Mouse (Mus musculus) myocyte (in vitro differentiated cells): ENCODE measurements at regions not wholly inside any gene's neighbourhood (a gene's known extent, or its start where the extent isn't known, plus 50 kb on each side); places are given as distances from the start of the nearest gene placed in this dataset.

Source experiments
- H3K27me3 ChIP-seq: one replicate; pipeline ENCODE4 v1.6.1; 2011; ENCODE audit not compliant: control insufficient read depth, insufficient read depth, insufficient read length
- H3K36me3 ChIP-seq: one replicate; pipeline ENCODE4 v1.6.1; 2011; ENCODE audit not compliant: control insufficient read depth, insufficient read depth
- H3K4me2 ChIP-seq: one replicate; pipeline ENCODE4 v1.6.1; 2011; ENCODE audit warnings: low read depth, control low read depth
- H3K4me3 ChIP-seq: one replicate; pipeline ENCODE4 v1.5.1; 2011; ENCODE audit warnings: mild to moderate bottlenecking, control low read depth, moderate library complexity
- H3K79me2 ChIP-seq: one replicate; pipeline ENCODE4 v1.6.1; 2011; ENCODE audit not compliant: control insufficient read depth, insufficient read depth
- H3ac ChIP-seq: one replicate; pipeline ENCODE4 v1.6.1; 2011; ENCODE audit not compliant: control insufficient read depth, insufficient read length
- CEBPB ChIP-seq: IDR thresholded peaks from 2 replicates; pipeline ENCODE4 v1.6.1; 2011; ENCODE audit warnings: mild to moderate bottlenecking, moderate library complexity; ENCODE audit not compliant: poor library complexity, insufficient read depth, severe bottlenecking
- E2F4 ChIP-seq: IDR thresholded peaks from one replicate; pipeline ENCODE4 v1.6.1; 2011; ENCODE audit warnings: mild to moderate bottlenecking, control low read depth, moderate library complexity; ENCODE audit not compliant: insufficient read depth
- MAX ChIP-seq: IDR thresholded peaks from one replicate; pipeline ENCODE4 v1.6.1; 2011; ENCODE audit warnings: low read depth, mild to moderate bottlenecking, control low read depth
- MYOD1 ChIP-seq, 3 experiments: IDR thresholded peaks; one replicate each; pipeline ENCODE4 v1.6.1; 2011; ENCODE audit warnings: control low read depth in 2 of 3, low read depth in 2 of 3, mild to moderate bottlenecking in 2 of 3, moderate library complexity in 1 of 3; ENCODE audit not compliant: insufficient read length in 2 of 3, control insufficient read depth in 1 of 3
- MYOG ChIP-seq, 3 experiments: IDR thresholded peaks; one replicate each; pipeline ENCODE4 v1.6.1; 2011; ENCODE audit warnings: control low read depth in 2 of 3, low read depth in 2 of 3, mild to moderate bottlenecking in 2 of 3; ENCODE audit not compliant: insufficient read length in 2 of 3, control insufficient read depth in 1 of 3, insufficient read depth in 1 of 3
- POLR2A ChIP-seq: IDR thresholded peaks from one replicate; pipeline ENCODE4 v1.6.1; 2011; ENCODE audit warnings: low read depth, mild to moderate bottlenecking, control low read depth, moderate library complexity; ENCODE audit not compliant: insufficient read length
- POLR2AphosphoS2 ChIP-seq: IDR thresholded peaks from one replicate; pipeline ENCODE4 v1.6.1; 2011; ENCODE audit warnings: low read depth, control low read depth; ENCODE audit not compliant: insufficient read length
- REST ChIP-seq: IDR thresholded peaks from one replicate; pipeline ENCODE4 v1.6.1; 2011; ENCODE audit warnings: mild to moderate bottlenecking, control low read depth, moderate library complexity; ENCODE audit not compliant: insufficient read depth, insufficient read length
- SRF ChIP-seq: IDR thresholded peaks from one replicate; pipeline ENCODE4 v1.6.1; 2011; ENCODE audit warnings: low read depth; ENCODE audit not compliant: control insufficient read depth, insufficient read length
- TCF12 ChIP-seq: IDR thresholded peaks from one replicate; pipeline ENCODE4 v1.6.1; 2011; ENCODE audit warnings: mild to moderate bottlenecking, control low read depth; ENCODE audit not compliant: poor library complexity, insufficient read depth, severe bottlenecking
- TCF3 ChIP-seq: IDR thresholded peaks from one replicate; pipeline ENCODE4 v1.6.1; 2011; ENCODE audit warnings: low read depth, control low read depth; ENCODE audit not compliant: insufficient read length
- USF1 ChIP-seq: IDR thresholded peaks from one replicate; pipeline ENCODE4 v1.6.1; 2011; ENCODE audit warnings: low read depth, mild to moderate bottlenecking, control low read depth, moderate library complexity

GRCm38 (mm10) chr3:143495389-143495788 is 613.6 kb upstream of the Pkn2 start:
- H3K4me3 ChIP-seq = no peak overlapping the region
- no peaks in the 10 kb centered on the region for H3K36me3 ChIP-seq
- no peaks in the 10 kb centered on the region for H3K27me3 ChIP-seq
- no peak overlapping the region for H3ac ChIP-seq
- no peak for TF ChIP-seq MYOG (IDR thresholded peaks at IDR 0.05; ENCODE audit: control insufficient read depth in 1 of 3, insufficient read depth in 1 of 3, insufficient read length in 2 of 3, low read depth in 2 of 3)
- H3K79me2 ChIP-seq = no peaks in the 10 kb centered on the region
- H3K4me2 ChIP-seq = no peak overlapping the region

- Histone ChIP-seq H3ac (no peak overlapping the region), H3K79me2 (no peaks in the 10 kb centered on the region), H3K4me2 (no peak overlapping the region), H3K36me3 (no peaks in the 10 kb centered on the region), H3K4me3 (no peak overlapping the region), H3K27me3 (no peaks in the 10 kb centered on the region)
- no peak for TF ChIP-seq USF1
- TF ChIP-seq POLR2AphosphoS2 = no peak
- TF ChIP-seq CEBPB = no peak
- TF ChIP-seq REST = no peak
- TF ChIP-seq TCF3 = no peak
- TF ChIP-seq E2F4 = no peak
- TF ChIP-seq MAX = no peak
- no peak for TF ChIP-seq TCF12
- TF ChIP-seq SRF = no peak
- TF ChIP-seq MYOG (IDR thresholded peaks at IDR 0.05; ENCODE audit: control insufficient read depth in 1 of 3, insufficient read depth in 1 of 3, insufficient read length in 2 of 3, low read depth in 2 of 3) = no peak
- TF ChIP-seq MYOD1 (IDR thresholded peaks at IDR 0.05; ENCODE audit: control insufficient read depth in 1 of 3, insufficient read length in 2 of 3, low read depth in 2 of 3) = no peak
- TF ChIP-seq POLR2A = no peak
Measured at GRCm38 (mm10) chr3:143477916-143478610, 596.3 kb upstream of the Pkn2 start.

- H3K79me2 ChIP-seq = no peaks in the 10 kb centered on the region
- H3K36me3 ChIP-seq = no peaks in the 10 kb centered on the region
- TF ChIP-seq E2F4 = no peak
- no peak overlapping the region for H3K4me2 ChIP-seq
- no peak overlapping the region for H3ac ChIP-seq
- H3K27me3 ChIP-seq = no peaks in the 10 kb centered on the region
- no peak overlapping the region for H3K4me3 ChIP-seq
Measured at GRCm38 (mm10) chr3:143475461-143475860, 593.7 kb upstream of the Pkn2 start.

- no peaks in the 10 kb centered on the region for H3K36me3 ChIP-seq
- no peak for TF ChIP-seq MYOD1 (IDR thresholded peaks at IDR 0.05; ENCODE audit: control insufficient read depth in 1 of 3, insufficient read length in 2 of 3, low read depth in 2 of 3)
- no peak for TF ChIP-seq MYOG (IDR thresholded peaks at IDR 0.05; ENCODE audit: control insufficient read depth in 1 of 3, insufficient read depth in 1 of 3, insufficient read length in 2 of 3, low read depth in 2 of 3)
- no peak for TF ChIP-seq REST
- no peak for TF ChIP-seq SRF
- TF ChIP-seq TCF12 = no peak
- TF ChIP-seq CEBPB = no peak
- TF ChIP-seq TCF3 = no peak
- TF ChIP-seq POLR2AphosphoS2 = no peak
- H3ac ChIP-seq = no peak overlapping the region
- no peaks in the 10 kb centered on the region for H3K79me2 ChIP-seq
- H3K27me3 ChIP-seq = no peaks in the 10 kb centered on the region
- H3K4me2 ChIP-seq = no peak overlapping the region
- H3K4me3 ChIP-seq = no peak overlapping the region
Measured at GRCm38 (mm10) chr3:143447005-143447709, 565.4 kb upstream of the Pkn2 start.

GRCm38 (mm10) chr3:143417401-143417800 is 535.6 kb upstream of the Pkn2 start:
- H3K36me3 ChIP-seq = no peaks in the 10 kb centered on the region
- H3ac ChIP-seq = no peak overlapping the region
- TF ChIP-seq TCF12 = no peak
- TF ChIP-seq CEBPB = no peak
- TF ChIP-seq POLR2AphosphoS2 = no peak
- TF ChIP-seq POLR2A = no peak
- no peak for TF ChIP-seq MYOD1 (IDR thresholded peaks at IDR 0.05; ENCODE audit: control insufficient read depth in 1 of 3, insufficient read length in 2 of 3, low read depth in 2 of 3)
- no peak for TF ChIP-seq TCF3
- no peak for TF ChIP-seq SRF
- TF ChIP-seq REST = no peak
- TF ChIP-seq MYOG (IDR thresholded peaks at IDR 0.05; ENCODE audit: control insufficient read depth in 1 of 3, insufficient read depth in 1 of 3, insufficient read length in 2 of 3, low read depth in 2 of 3) = no peak
- no peak for TF ChIP-seq E2F4
- no peak for TF ChIP-seq USF1
- no peak for TF ChIP-seq MAX
- H3K4me3 ChIP-seq = no peak overlapping the region
- no peak overlapping the region for H3K4me2 ChIP-seq
- H3K79me2 ChIP-seq = no peaks in the 10 kb centered on the region
- no peaks in the 10 kb centered on the region for H3K27me3 ChIP-seq
